Mouse (Mus musculus) CH12.LX (cell line): Measurements from ENCODE around the gene Actl10. TPM values are rescaled to one million over a fixed set of nuclear protein-coding genes. Genes with fewer than 3 reads are reported as not detected.

Experiments used
- DNase-seq: peaks from one replicate; pipeline ENCODE4 v3.0.0-alpha.2; 2013; ENCODE audit errors: extremely low read depth
- H3K27ac ChIP-seq: 2 replicates; pipeline ENCODE4 v1.5.1; 2012; ENCODE audit warnings: low read depth, mild to moderate bottlenecking, control low read depth, moderate library complexity; ENCODE audit not compliant: insufficient read depth
- H3K27me3 ChIP-seq: replicated peaks from 2 replicates; pipeline ENCODE3; 2012; ENCODE audit warnings: inconsistent platforms
- H3K36me3 ChIP-seq, 2 experiments: replicated peaks in 1 of 2; 2 replicates each; pipeline versions ENCODE3 to v1.6.1; 2012; ENCODE audit warnings: inconsistent platforms in 1 of 2, low read length in 1 of 2, mild to moderate bottlenecking in 1 of 2, mixed read lengths in 1 of 2, moderate library complexity in 1 of 2; ENCODE audit not compliant: control insufficient read depth in 1 of 2, insufficient read depth in 1 of 2
- H3K4me1 ChIP-seq, 2 experiments: 2 replicates each; pipeline ENCODE4 v1.6.1; 2012; ENCODE audit warnings: inconsistent platforms in 1 of 2, moderate library complexity in 1 of 2; ENCODE audit not compliant: insufficient read depth in 2 of 2, control insufficient read depth in 1 of 2
- H3K4me2 ChIP-seq: 2 replicates; pipeline ENCODE4 v1.6.1; 2012; ENCODE audit warnings: low read depth, mild to moderate bottlenecking, control low read depth; ENCODE audit not compliant: poor library complexity, insufficient read depth, severe bottlenecking
- H3K4me3 ChIP-seq, 3 experiments: fragments of 150-350 bp in 1 of 3; sonication (generic) in 1 of 3; replicated peaks in 1 of 3; 2 replicates each; pipeline versions ENCODE3 to v1.5.1; 2011 to 2012; ENCODE audit warnings: low read depth in 2 of 3, low read length in 2 of 3, mild to moderate bottlenecking in 2 of 3, moderate library complexity in 2 of 3, control low read depth in 1 of 3, improper control_type of control experiment in 1 of 3, inconsistent platforms in 1 of 3, mixed read lengths in 1 of 3; ENCODE audit not compliant: poor library complexity in 1 of 3
- H3K79me2 ChIP-seq: replicated peaks from 2 replicates; pipeline ENCODE4 v1.6.1; 2012; ENCODE audit warnings: mild to moderate bottlenecking, moderate library complexity; ENCODE audit not compliant: control insufficient read depth, poor library complexity, insufficient read depth, severe bottlenecking; ENCODE audit errors: extremely low read depth
- H3K9ac ChIP-seq: 2 replicates; pipeline ENCODE4 v1.6.1; 2012; ENCODE audit warnings: low read depth, mild to moderate bottlenecking, control low read depth, moderate library complexity; ENCODE audit not compliant: insufficient read depth
- H3K9me3 ChIP-seq: replicated peaks from 2 replicates; pipeline ENCODE3; 2012; ENCODE audit warnings: low read length, inconsistent platforms, mixed read lengths
- BHLHE40 ChIP-seq: IDR thresholded peaks from 2 replicates; pipeline ENCODE4 v1.6.1; 2011; ENCODE audit warnings: mild to moderate bottlenecking, low read depth, low read length, improper control_type of control experiment
- CHD1 ChIP-seq: IDR thresholded peaks from 2 replicates; pipeline ENCODE4 v1.6.1; 2012; ENCODE audit warnings: low read depth, low read length, improper control_type of control experiment, inconsistent platforms
- CHD2 ChIP-seq: IDR thresholded peaks from 2 replicates; pipeline ENCODE4 v1.6.1; 2011; ENCODE audit warnings: low read length, improper control_type of control experiment
- CTCF ChIP-seq, 2 experiments: IDR thresholded peaks in 1 of 2; conservative IDR thresholded peaks in 1 of 2; 2 replicates each; pipeline ENCODE4 v1.5.1; 2011 to 2012; ENCODE audit warnings: low read depth in 2 of 2, low read length in 2 of 2, improper control_type of control experiment in 1 of 2, inconsistent platforms in 1 of 2, mild to moderate bottlenecking in 1 of 2, moderate library complexity in 1 of 2
- ETS1 ChIP-seq: conservative IDR thresholded peaks from 2 replicates; pipeline ENCODE4 v1.6.1; 2012; ENCODE audit warnings: low read depth, mild to moderate bottlenecking, inconsistent platforms, low read length, improper control_type of control experiment, moderate library complexity
- GABPA ChIP-seq: IDR thresholded peaks from 2 replicates; pipeline ENCODE4 v1.6.1; 2012; ENCODE audit warnings: low read depth, low read length, improper control_type of control experiment, inconsistent platforms; ENCODE audit not compliant: insufficient replicate concordance
- MAX ChIP-seq: IDR thresholded peaks from 2 replicates; pipeline ENCODE4 v1.6.1; 2011; ENCODE audit warnings: low read length, improper control_type of control experiment
- MAZ ChIP-seq: IDR thresholded peaks from 2 replicates; pipeline ENCODE4 v1.6.1; 2012; ENCODE audit warnings: low read depth, mild to moderate bottlenecking, inconsistent platforms, low read length, improper control_type of control experiment, moderate library complexity
- MXI1 ChIP-seq: IDR thresholded peaks from 2 replicates; pipeline ENCODE4 v1.6.1; 2011; ENCODE audit warnings: mild to moderate bottlenecking, low read depth, low read length, improper control_type of control experiment
- MYC ChIP-seq: IDR thresholded peaks from 2 replicates; pipeline ENCODE4 v1.6.1; 2011; ENCODE audit warnings: low read depth, mild to moderate bottlenecking, improper control_type of control experiment, low read length
- NELFE ChIP-seq: IDR thresholded peaks from 2 replicates; pipeline ENCODE4 v1.6.1; 2011; ENCODE audit warnings: low read depth, low read length, improper control_type of control experiment
- NRF1 ChIP-seq: IDR thresholded peaks from 2 replicates; pipeline ENCODE4 v1.6.1; 2014; ENCODE audit warnings: low read depth, mild to moderate bottlenecking, inconsistent platforms, low read length, improper control_type of control experiment, moderate library complexity
- POLR2AphosphoS2 ChIP-seq: IDR thresholded peaks from 2 replicates; pipeline ENCODE4 v1.6.1; 2011; ENCODE audit warnings: low read depth, low read length, improper control_type of control experiment
- RAD21 ChIP-seq: IDR thresholded peaks from 2 replicates; pipeline ENCODE4 v1.6.1; 2011; ENCODE audit warnings: low read depth, mild to moderate bottlenecking, low read length, improper control_type of control experiment, moderate library complexity
- RCOR1 ChIP-seq: conservative IDR thresholded peaks from 2 replicates; pipeline ENCODE4 v1.6.1; 2012; ENCODE audit warnings: low read depth, mild to moderate bottlenecking, inconsistent platforms, low read length, improper control_type of control experiment
- TCF12 ChIP-seq: IDR thresholded peaks from 2 replicates; pipeline ENCODE4 v1.6.1; 2014; ENCODE audit warnings: low read depth, mild to moderate bottlenecking, inconsistent platforms, low read length, improper control_type of control experiment
- USF1 ChIP-seq: IDR thresholded peaks from 2 replicates; pipeline ENCODE4 v1.6.1; 2014; ENCODE audit warnings: low read depth, mild to moderate bottlenecking, inconsistent platforms, low read length, improper control_type of control experiment
- USF2 ChIP-seq: conservative IDR thresholded peaks from 2 replicates; pipeline ENCODE4 v1.6.1; 2011; ENCODE audit warnings: low read depth, low read length, improper control_type of control experiment
- ZKSCAN1 ChIP-seq: IDR thresholded peaks from 2 replicates; pipeline ENCODE4 v1.6.1; 2012; ENCODE audit warnings: low read depth, inconsistent platforms, low read length, improper control_type of control experiment, borderline replicate concordance
- ZNF384 ChIP-seq: IDR thresholded peaks from 2 replicates; pipeline ENCODE4 v1.6.1; 2012; ENCODE audit warnings: low read depth, low read length, improper control_type of control experiment, inconsistent platforms
- dilution Hi-C: fragments of 300-500 bp; cut with MboI; formaldehyde crosslinking; loops from 2 replicates; pipeline ENCODE4 v1.14.3; 2020; ENCODE audit warnings: low sequenced_read_pairs; ENCODE audit not compliant: extremely low pct_unique_long_range_greater_than_20kb, extremely low pct_ligation_motif_present
- in situ Hi-C: fragments of 300-500 bp; cut with MboI; formaldehyde crosslinking; loops from 3 replicates; pipeline ENCODE4 v1.14.3; 2019; ENCODE audit warnings: low sequenced_read_pairs, low pct_ligation_motif_present, low pct_unique_long_range_greater_than_20kb, mixed read lengths
- polyA plus RNA-seq: library from polyadenylated mRNA; unstranded; fragments of >175 nt; gene quantifications from 2 replicates; pipeline ENCODE4 v1.2.1, GENCODE M21; 2012; ENCODE audit warnings: low read depth; ENCODE audit not compliant: insufficient read length
- total RNA-seq, 2 experiments: library from RNA; depleted of rRNA; stranded (reverse); fragments of 300-350 nt in 1 of 2; fragments of >200 nt in 1 of 2; gene quantifications; 2 replicates each; pipeline ENCODE4 v1.2.3; 2012 to 2014

The Actl10 gene
- total and polyA plus RNA-seq, 3 experiments, result 0.20 to 0.25 TPM; not detected in 1

- Histone ChIP-seq H3K4me3 (no peak overlapping the region), H3K4me2 (no peak overlapping the region), H3K36me3 (no peaks in the 10 kb centered on the region), H3K9ac (no peak overlapping the region), H3K79me2 (no peaks in the 10 kb centered on the region), H3K9me3 (no peaks in the 10 kb centered on the region), H3K27me3 (no peaks in the 10 kb centered on the region), H3K27ac (no peak overlapping the region), H3K4me1 (peaks cover 5 to 25% of the 10 kb centered on the region in 2 experiments)
- TF ChIP-seq GABPA, result no peak
- no peak for TF ChIP-seq USF1
- no peak for TF ChIP-seq ZKSCAN1
- TF ChIP-seq ETS1, result no peak
- no peak for DNase-seq
- in situ Hi-C loops, result no loop called here
- dilution Hi-C loops, result no loop called here
These were observed 25.5 kb downstream of the Actl10 start for GRCm38 (mm10) chr2:154576876-154577743.

GRCm38 (mm10) chr2:154577744-154578067 is 26.1 kb downstream of the Actl10 start:
- no peak overlapping the region for H3K27ac ChIP-seq
- TF ChIP-seq BHLHE40, result no peak
- TF ChIP-seq MAX, result no peak
- TF ChIP-seq TCF12, result no peak
- TF ChIP-seq CHD1, result no peak
- TF ChIP-seq NELFE, result no peak
- TF ChIP-seq MAZ, result no peak
- TF ChIP-seq USF2, result no peak
- TF ChIP-seq POLR2AphosphoS2, result no peak
- no peak for TF ChIP-seq RCOR1
- no peak for TF ChIP-seq MYC
- TF ChIP-seq NRF1, result no peak
- TF ChIP-seq RAD21, result no peak
- no peak for TF ChIP-seq ZKSCAN1
- no peak for TF ChIP-seq MXI1
- no peak for TF ChIP-seq CTCF (conservative IDR thresholded peaks at IDR 0.05 in 1 of 2, IDR thresholded peaks at IDR 0.05 in 1 of 2; ENCODE audit: low read depth in 2 of 2, low read length in 2 of 2)
- TF ChIP-seq CHD2, result no peak
- no peak for TF ChIP-seq USF1
- no peak for TF ChIP-seq ZNF384
- TF ChIP-seq, all 38 proteins: peak for 0
- dilution Hi-C loops (no loop called here), in situ Hi-C loops (no loop called here)
- Histone ChIP-seq H3K4me3 (no peak overlapping the region), H3K4me1 (peaks cover 4 to 24% of the 10 kb centered on the region in 2 experiments), H3K4me2 (no peak overlapping the region), H3K9me3 (no peaks in the 10 kb centered on the region), H3K27me3 (no peaks in the 10 kb centered on the region), H3K79me2 (no peaks in the 10 kb centered on the region), H3K9ac (no peak overlapping the region), H3K36me3 (no peaks in the 10 kb centered on the region)
- DNase-seq, result no peak
